Mouse (Mus musculus) testis, adult 2 months (tissue): Measurements from ENCODE around the gene Slc2a5. TPM values are rescaled to one million over a fixed set of nuclear protein-coding genes. Genes with fewer than 3 reads are reported as not detected.
A peak's percentile ranks its signal among the peaks of the same experiment; 100 is the strongest.

Experiments
- H3K27ac ChIP-seq: fragments of 200-500 bp; 2 replicates; pipeline ENCODE4 v1.5.1; 2012; ENCODE audit warnings: low read depth, low read length; ENCODE audit not compliant: control insufficient read depth, insufficient read depth
- H3K27me3 ChIP-seq: fragments of 200-500 bp; 2 replicates; pipeline ENCODE4 v1.6.1; 2012; ENCODE audit warnings: mild to moderate bottlenecking, low read length, moderate library complexity; ENCODE audit not compliant: control insufficient read depth, insufficient read depth
- H3K36me3 ChIP-seq: fragments of 200-500 bp; 2 replicates; pipeline ENCODE4 v1.6.1; 2012; ENCODE audit warnings: mild to moderate bottlenecking, low read length; ENCODE audit not compliant: control insufficient read depth, insufficient read depth
- H3K4me1 ChIP-seq: fragments of 200-500 bp; 2 replicates; pipeline ENCODE4 v1.6.1; 2012; ENCODE audit warnings: low read length; ENCODE audit not compliant: control insufficient read depth, insufficient read depth
- H3K4me3 ChIP-seq: fragments of 200-500 bp; 2 replicates; pipeline ENCODE4 v1.5.1; 2012; ENCODE audit warnings: low read depth, mild to moderate bottlenecking, low read length, moderate library complexity, mixed read lengths; ENCODE audit not compliant: control insufficient read depth
- CTCF ChIP-seq: fragments of 200-500 bp; IDR thresholded peaks from 2 replicates; pipeline ENCODE4 v1.5.1; 2012; ENCODE audit warnings: low read depth, mild to moderate bottlenecking, inconsistent platforms, low read length, moderate library complexity; ENCODE audit not compliant: control insufficient read depth, insufficient read depth, insufficient replicate concordance
- POLR2A ChIP-seq: fragments of 200-500 bp; IDR thresholded peaks from 2 replicates; pipeline ENCODE4 v1.6.1; 2012; ENCODE audit warnings: low read depth, mild to moderate bottlenecking, inconsistent platforms, low read length, moderate library complexity; ENCODE audit not compliant: control insufficient read depth
- polyA plus RNA-seq: library from polyadenylated mRNA; depleted of rRNA; stranded (reverse); fragments of >200 nt; gene quantifications from 2 replicates; pipeline ENCODE4 v1.2.3, GENCODE M21; 2012

Slc2a5 gene
- polyA plus RNA-seq, 1 experiment = 736 TPM

GRCm38 (mm10) chr4:150091887-150092582, 27.0 kb upstream of the Slc2a5 start:
- Histone ChIP-seq H3K36me3 (no peaks in the 10 kb centered on the region), H3K4me1 (peaks cover 7% of the 10 kb centered on the region), H3K27me3 (no peaks in the 10 kb centered on the region), H3K4me3 (no peak overlapping the region), H3K27ac (no peak overlapping the region)
- TF ChIP-seq CTCF = peak; percentile 96
- TF ChIP-seq POLR2A = no peak

- Histone ChIP-seq H3K27ac (no peak overlapping the region), H3K36me3 (no peaks in the 10 kb centered on the region), H3K4me1 (peaks cover 7% of the 10 kb centered on the region), H3K4me3 (no peak overlapping the region), H3K27me3 (no peaks in the 10 kb centered on the region)
- TF ChIP-seq POLR2A = no peak
- TF ChIP-seq CTCF = no peak
Observed at GRCm38 (mm10) chr4:150092583-150092902, 26.5 kb upstream of the Slc2a5 start.

DNA sequence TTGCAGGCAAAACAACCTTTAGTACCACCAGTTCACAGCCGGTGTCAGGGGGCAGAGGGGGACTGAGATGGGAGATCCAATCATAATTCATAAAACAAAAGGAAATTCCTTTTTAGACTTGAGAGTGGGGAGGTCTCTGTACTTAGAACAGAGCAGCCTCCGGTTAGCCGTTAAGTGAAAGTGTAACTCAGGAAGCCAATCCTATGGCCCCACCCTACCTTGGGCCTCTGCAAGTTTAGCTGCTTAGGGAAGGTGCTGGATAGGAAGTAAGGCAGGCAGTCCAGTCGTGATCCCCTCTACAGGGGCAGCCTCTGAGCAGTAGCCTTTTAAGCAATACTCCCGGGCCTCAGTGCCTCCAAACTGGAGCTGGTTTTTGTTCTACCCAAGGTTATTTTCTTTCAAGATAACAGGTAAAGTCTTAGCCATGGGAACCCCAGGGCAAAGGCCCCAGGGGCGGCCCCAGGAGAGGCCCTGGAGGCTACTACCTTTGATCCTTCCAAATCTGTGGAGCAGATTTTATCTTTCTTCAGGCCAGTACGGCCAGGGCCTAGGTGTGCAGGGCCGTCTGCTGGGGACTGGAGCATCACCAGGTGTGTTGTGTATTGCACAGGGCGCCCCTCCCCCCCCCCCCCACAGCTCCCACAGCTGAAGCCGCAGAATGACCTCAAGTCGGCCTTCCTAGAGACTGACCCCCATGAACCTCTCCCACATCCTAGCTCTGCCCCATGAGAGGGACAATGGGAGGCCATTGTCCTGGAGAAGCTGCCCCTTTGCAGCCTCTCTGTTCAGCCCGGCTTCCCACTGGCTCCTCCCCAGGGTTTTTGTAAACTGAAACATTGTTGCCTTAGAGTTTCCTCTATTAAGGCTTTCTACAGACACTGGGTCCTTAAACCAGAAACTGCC, 25.3 kb upstream of the Slc2a5 start:
- peaks cover 7% of the 10 kb centered on the region for H3K4me1 ChIP-seq
- H3K27me3 ChIP-seq = no peaks in the 10 kb centered on the region
- no peak overlapping the region for H3K4me3 ChIP-seq
- no peaks in the 10 kb centered on the region for H3K36me3 ChIP-seq
- no peak overlapping the region for H3K27ac ChIP-seq
- TF ChIP-seq CTCF = no peak
- TF ChIP-seq POLR2A = no peak

DNA sequence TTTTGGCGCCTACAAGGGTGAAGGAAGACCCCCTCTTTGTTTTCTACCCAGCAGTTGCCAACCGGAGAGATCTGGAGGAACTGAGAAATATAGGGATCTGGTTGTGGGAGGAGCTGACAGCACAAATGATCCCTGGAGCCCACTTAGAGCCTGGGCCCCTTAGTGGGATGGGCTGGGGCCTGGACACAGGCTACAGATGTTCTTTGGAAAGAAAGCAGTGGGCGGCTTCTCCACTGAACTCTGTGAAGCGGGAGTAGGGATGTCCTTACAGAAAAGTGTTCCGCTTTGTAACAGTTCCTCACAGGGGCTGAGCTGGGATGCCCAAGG, 24.7 kb upstream of the Slc2a5 start:
- Histone ChIP-seq H3K27me3 (no peaks in the 10 kb centered on the region), H3K27ac (no peak overlapping the region), H3K4me3 (no peak overlapping the region), H3K36me3 (no peaks in the 10 kb centered on the region), H3K4me1 (peaks cover 7% of the 10 kb centered on the region)
- TF ChIP-seq CTCF (no peak), POLR2A (no peak)

- Histone ChIP-seq H3K36me3 (no peaks in the 10 kb centered on the region), H3K4me3 (no peak overlapping the region), H3K27me3 (no peaks in the 10 kb centered on the region), H3K4me1 (peaks cover 7% of the 10 kb centered on the region), H3K27ac (no peak overlapping the region)
- TF ChIP-seq POLR2A (no peak), CTCF (no peak)
Observed at GRCm38 (mm10) chr4:150096309-150096708, 22.8 kb upstream of the Slc2a5 start.

DNA sequence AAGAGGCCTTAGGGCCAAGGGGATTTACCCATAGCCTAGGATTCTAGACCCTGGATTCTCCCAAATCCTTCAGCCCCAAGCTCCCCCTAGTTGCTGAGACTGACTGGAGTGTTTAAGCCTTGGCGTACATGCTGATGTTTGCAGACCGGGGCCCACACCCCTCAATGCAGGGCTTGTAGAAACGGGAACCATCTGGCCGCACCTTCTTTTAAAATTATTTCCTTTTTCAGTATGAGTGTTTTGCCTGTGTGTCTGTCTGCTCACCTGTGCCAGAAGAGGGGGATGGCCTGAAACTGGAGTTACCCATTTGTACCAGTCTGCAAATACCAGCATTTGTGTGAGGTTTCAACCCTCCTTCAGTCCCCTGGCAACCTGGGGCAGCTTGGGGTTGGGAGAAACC, 21.2 kb upstream of the Slc2a5 start:
- H3K27me3 ChIP-seq = no peaks in the 10 kb centered on the region
- H3K4me3 ChIP-seq = no peak overlapping the region
- peaks cover 7% of the 10 kb centered on the region for H3K4me1 ChIP-seq
- no peak for TF ChIP-seq POLR2A
- TF ChIP-seq CTCF = no peak
- H3K27ac ChIP-seq = no peak overlapping the region
- no peaks in the 10 kb centered on the region for H3K36me3 ChIP-seq

DNA sequence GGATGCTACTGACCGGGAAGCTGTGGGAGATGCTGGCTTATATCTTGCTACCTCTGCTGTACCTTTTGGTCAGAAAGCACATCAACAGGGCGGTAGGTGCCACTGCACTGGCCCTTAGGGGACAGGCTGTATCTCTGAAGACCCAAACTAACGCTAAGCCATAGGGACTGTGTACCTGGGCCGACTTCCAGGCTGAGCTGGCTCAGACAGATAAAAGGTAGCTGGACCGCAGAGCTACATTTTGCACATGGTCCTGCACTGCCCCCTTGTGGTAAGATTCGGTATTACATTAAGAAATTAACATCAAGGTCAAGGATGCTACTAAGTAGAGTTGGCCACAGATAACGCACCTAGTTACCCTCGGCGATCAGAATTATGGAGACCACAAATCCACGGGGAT, 20.2 kb upstream of the Slc2a5 start:
- Histone ChIP-seq H3K27me3 (no peaks in the 10 kb centered on the region), H3K4me3 (no peak overlapping the region), H3K27ac (no peak overlapping the region), H3K36me3 (no peaks in the 10 kb centered on the region), H3K4me1 (peaks cover 3% of the 10 kb centered on the region)
- TF ChIP-seq POLR2A (no peak), CTCF (peak; percentile 85)

- Histone ChIP-seq H3K27me3 (no peaks in the 10 kb centered on the region), H3K4me1 (no peaks in the 10 kb centered on the region; the same call in 1 of the 2 replicates), H3K27ac (no peak overlapping the region), H3K36me3 (no peaks in the 10 kb centered on the region), H3K4me3 (no peak overlapping the region)
- TF ChIP-seq CTCF (no peak), POLR2A (no peak)
Observed at GRCm38 (mm10) chr4:150102822-150103221, 16.3 kb upstream of the Slc2a5 start.
